Mouse (Mus musculus) neural tube, embryonic 14.5 days (tissue): Measurements from ENCODE around the gene Mex3a. TPM values are rescaled to one million over a fixed set of nuclear protein-coding genes. Genes with fewer than 3 reads are reported as not detected.
A peak's percentile ranks its signal among the peaks of the same experiment; 100 is the strongest.

Source experiments
- ATAC-seq: fragments of 200-750 bp; cut with Nextera tagmentation; 2 replicates; pipeline ENCODE4 v1.8.0; 2017; ENCODE audit warnings: low read depth, mild to moderate bottlenecking, moderate TSS enrichment, moderate library complexity
- H3K27ac ChIP-seq: fragments of 300-500 bp; sonication (generic); 2 replicates; pipeline ENCODE4 v1.5.1; 2014; ENCODE audit warnings: low read depth, mild to moderate bottlenecking, control low read depth, low read length, moderate library complexity, mixed read lengths
- H3K27me3 ChIP-seq: fragments of 300-500 bp; sonication (generic); 2 replicates; pipeline ENCODE4 v1.6.1; 2014; ENCODE audit warnings: low read length; ENCODE audit not compliant: control insufficient read depth, insufficient read depth
- H3K36me3 ChIP-seq: fragments of 300-500 bp; sonication (generic); 2 replicates; pipeline ENCODE4 v1.6.1; 2014; ENCODE audit warnings: low read length, mixed read lengths; ENCODE audit not compliant: control insufficient read depth, insufficient read depth
- H3K4me1 ChIP-seq: fragments of 300-500 bp; sonication (generic); 2 replicates; pipeline ENCODE4 v1.6.1; 2014; ENCODE audit warnings: low read length; ENCODE audit not compliant: control insufficient read depth, insufficient read depth
- H3K4me2 ChIP-seq: fragments of 300-500 bp; sonication (generic); 2 replicates; pipeline ENCODE4 v1.6.1; 2014; ENCODE audit warnings: mild to moderate bottlenecking, low read depth, low read length, control low read depth
- H3K4me3 ChIP-seq: fragments of 300-500 bp; sonication (generic); 2 replicates; pipeline ENCODE4 v1.5.1; 2014; ENCODE audit warnings: low read depth, low read length, control low read depth, mixed read lengths
- H3K9ac ChIP-seq: fragments of 300-500 bp; sonication (generic); replicated peaks from 2 replicates; pipeline ENCODE4 v1.6.1; 2014; ENCODE audit warnings: low read depth, mild to moderate bottlenecking, control low read depth, low read length, mixed read lengths
- H3K9me3 ChIP-seq: fragments of 300-500 bp; sonication (generic); 2 replicates; pipeline ENCODE4 v1.6.1; 2016; ENCODE audit warnings: low read length; ENCODE audit not compliant: control insufficient read depth
- WGBS: fragments of 180-500 bp; shearing (Covaris S2); extraction: QIAGEN DNeasy Blood & Tissue Kit; methylation state at CpG from one replicate; pipeline ENCODE4 v1.1.7; 2014; 5-methylcytosine and 5-hydroxymethylcytosine counted together
- polyA plus RNA-seq: library from polyadenylated mRNA; unstranded; fragments of >200 nt; fragmentation: Nextera tagmentation; extraction: Ambion mirVana; gene quantifications from 2 replicates; pipeline ENCODE4 v1.2.1, GENCODE M21; 2014

The Mex3a gene
- polyA plus RNA-seq, 1 experiment from 2014 or later = 34.0 TPM

- H3K36me3 ChIP-seq = peaks cover 10% of the 10 kb centered on the region
- peaks cover 25% of the 10 kb centered on the region for H3K4me1 ChIP-seq
- no peaks in the 10 kb centered on the region for H3K27me3 ChIP-seq
- H3K27ac ChIP-seq = peak within 1 kb of the TSS; percentile 92
- H3K9me3 ChIP-seq = no peaks in the 10 kb centered on the region
- peak within 1 kb of the TSS; percentile 86 for H3K4me2 ChIP-seq
- peak within 1 kb of the TSS; percentile 52 for H3K4me3 ChIP-seq
- 2% methylated on average over 48 of the region's 48 CpGs for WGBS
- peak; percentile 90 for ATAC-seq
- peak within 1 kb of the TSS; percentile 89 for H3K9ac ChIP-seq
Observed at GRCm38 (mm10) chr3:88552676-88553524, 20.7 kb downstream of the Mex3a start, which contains the start of gene Lamtor2. Lamtor2 (minus strand) TSS chr3:88553074.

GRCm38 (mm10) chr3:88553525-88553879 is 21.3 kb downstream of the Mex3a start, which contains the start of gene Ubqln4:
Ubqln4 (plus strand) TSS chr3:88553758.
- Histone ChIP-seq H3K9ac (peak within 1 kb of the TSS; percentile 89), H3K36me3 (peaks cover 16% of the 10 kb centered on the region), H3K4me3 (peak within 1 kb of the TSS; percentile 52), H3K4me1 (peaks cover 25% of the 10 kb centered on the region), H3K9me3 (no peaks in the 10 kb centered on the region), H3K4me2 (peak within 1 kb of the TSS; percentile 86), H3K27ac (peak within 1 kb of the TSS; percentile 92), H3K27me3 (no peaks in the 10 kb centered on the region)
- 1% methylated on average over 27 of the region's 37 CpGs for WGBS
- ATAC-seq = peak; percentile 88

GRCm38 (mm10) chr3:88553880-88554586 is 21.8 kb downstream of the Mex3a start:
- no peaks in the 10 kb centered on the region for H3K9me3 ChIP-seq
- H3K4me3 ChIP-seq = peak overlapping the region; percentile 52
- H3K27me3 ChIP-seq = no peaks in the 10 kb centered on the region
- peak; percentile 35 for ATAC-seq
- H3K27ac ChIP-seq = peak overlapping the region; percentile 92
- peak overlapping the region; percentile 86 for H3K4me2 ChIP-seq
- H3K36me3 ChIP-seq = peaks cover 17% of the 10 kb centered on the region
- H3K4me1 ChIP-seq = peaks cover 25% of the 10 kb centered on the region
- 1% methylated on average over 41 of the region's 41 CpGs for WGBS
- H3K9ac ChIP-seq = peak overlapping the region; percentile 89

- Histone ChIP-seq H3K27me3 (no peaks in the 10 kb centered on the region), H3K4me3 (no peak overlapping the region), H3K4me1 (peaks cover 25% of the 10 kb centered on the region), H3K9ac (no peak overlapping the region), H3K27ac (no peak overlapping the region), H3K9me3 (no peaks in the 10 kb centered on the region), H3K4me2 (peak overlapping the region; percentile 86; the same call in 1 of the 2 replicates), H3K36me3 (peaks cover 26% of the 10 kb centered on the region)
- whole genome bisulfite sequencing = 84% methylated on average over 5 of the region's 5 CpGs
- ATAC-seq = no peak
Observed at GRCm38 (mm10) chr3:88555069-88555605, 22.9 kb downstream of the Mex3a start.

- Histone ChIP-seq H3K4me1 (peaks cover 25% of the 10 kb centered on the region), H3K9ac (no peak overlapping the region), H3K27ac (no peak overlapping the region), H3K36me3 (peaks cover 28% of the 10 kb centered on the region), H3K9me3 (no peaks in the 10 kb centered on the region), H3K4me3 (no peak overlapping the region), H3K27me3 (no peaks in the 10 kb centered on the region), H3K4me2 (no peak overlapping the region)
- WGBS = 98% methylated on average over 6 of the region's 6 CpGs
- ATAC-seq = no peak
Observed at GRCm38 (mm10) chr3:88555731-88556130, 23.5 kb downstream of the Mex3a start.

GRCm38 (mm10) chr3:88556616-88557015 is 24.4 kb downstream of the Mex3a start:
- Histone ChIP-seq H3K4me3 (no peak overlapping the region), H3K9ac (no peak overlapping the region), H3K4me2 (no peak overlapping the region), H3K9me3 (no peaks in the 10 kb centered on the region), H3K27ac (no peak overlapping the region), H3K4me1 (peaks cover 19% of the 10 kb centered on the region), H3K36me3 (peaks cover 28% of the 10 kb centered on the region), H3K27me3 (no peaks in the 10 kb centered on the region)
- no peak for ATAC-seq
- WGBS = 97% methylated on average over 8 of the region's 8 CpGs

GRCm38 (mm10) chr3:88559596-88559995 is 27.4 kb downstream of the Mex3a start:
- peaks cover 9% of the 10 kb centered on the region for H3K4me1 ChIP-seq
- no peak overlapping the region for H3K27ac ChIP-seq
- ATAC-seq = no peak
- peaks cover 48% of the 10 kb centered on the region for H3K36me3 ChIP-seq
- no peaks in the 10 kb centered on the region for H3K9me3 ChIP-seq
- no peak overlapping the region for H3K4me3 ChIP-seq
- no peaks in the 10 kb centered on the region for H3K27me3 ChIP-seq
- WGBS = 92% methylated on average over 9 of the region's 9 CpGs
- H3K9ac ChIP-seq = no peak overlapping the region
- H3K4me2 ChIP-seq = no peak overlapping the region

- Histone ChIP-seq H3K4me2 (no peak overlapping the region), H3K9me3 (no peaks in the 10 kb centered on the region), H3K9ac (no peak overlapping the region), H3K27ac (no peak overlapping the region), H3K36me3 (peaks cover 63% of the 10 kb centered on the region), H3K4me3 (no peak overlapping the region), H3K4me1 (no peaks in the 10 kb centered on the region), H3K27me3 (no peaks in the 10 kb centered on the region)
- WGBS = 64% methylated on average over 4 of the region's 4 CpGs
- ATAC-seq = no peak
Observed at GRCm38 (mm10) chr3:88561989-88562388, 29.8 kb downstream of the Mex3a start.

GRCm38 (mm10) chr3:88563442-88563841 is 31.2 kb downstream of the Mex3a start:
- H3K9me3 ChIP-seq = no peaks in the 10 kb centered on the region
- no peaks in the 10 kb centered on the region for H3K27me3 ChIP-seq
- no peak overlapping the region for H3K27ac ChIP-seq
- no peak overlapping the region for H3K4me2 ChIP-seq
- WGBS = 54% methylated on average over 4 of the region's 4 CpGs
- no peak for ATAC-seq
- peaks cover 66% of the 10 kb centered on the region for H3K36me3 ChIP-seq
- H3K4me1 ChIP-seq = no peaks in the 10 kb centered on the region
- no peak overlapping the region for H3K4me3 ChIP-seq
- H3K9ac ChIP-seq = no peak overlapping the region
